Mouse (Mus musculus) layer of hippocampus, postnatal 36 days (tissue): ENCODE measurements around the gene Parp16. TPM values are rescaled to one million over a fixed set of nuclear protein-coding genes. Genes with fewer than 3 reads are reported as not detected.
A peak's percentile ranks its signal among the peaks of the same experiment; 100 is the strongest.

Source experiments
- DNase-seq, 2 experiments: peaks; one replicate each; pipeline ENCODE4 v3.0.0; 2022
- total RNA-seq, 2 experiments: library from RNA; stranded (reverse); gene quantifications; 2 replicates each; pipeline ENCODE4 v1.2.3; 2021

Parp16 gene
- total RNA-seq, result 1 to 10 TPM; 4.6 to 4.9 TPM

DNA sequence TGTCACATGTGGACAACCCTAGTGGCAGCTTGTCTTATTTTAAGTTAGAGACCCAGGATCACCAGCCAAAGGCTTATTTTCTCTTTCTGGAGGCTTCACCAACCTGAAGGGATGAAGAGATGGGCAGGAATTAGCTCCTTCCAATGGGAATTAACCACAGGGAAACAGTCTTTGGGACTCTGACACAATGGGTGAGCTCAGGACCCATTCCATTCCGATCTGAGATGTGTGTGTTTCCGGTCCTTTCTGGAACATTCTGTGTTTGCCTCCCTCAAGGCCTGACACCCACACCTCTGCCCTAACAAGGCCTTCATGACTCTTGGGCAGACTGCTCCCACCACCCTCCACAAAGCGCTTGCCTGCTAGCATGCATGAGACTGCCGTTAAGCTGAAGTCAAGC is at the start of gene Parp16:
Gene Parp16, plus strand, starts transcription at position 301 of the 400 bp plus-strand sequence.
- DNase-seq, result no peak

GRCm38 (mm10) chr9:65146001-65146400 is 49.2 kb upstream of the Parp16 start:
- DNase-seq, result no peak

- no peak for DNase-seq
Observed at GRCm38 (mm10) chr9:65148507-65148906, 46.6 kb upstream of the Parp16 start.

GRCm38 (mm10) chr9:65152711-65153330 is 42.3 kb upstream of the Parp16 start:
- peak in 1 of 2 experiments; percentile 26 for DNase-seq

DNA sequence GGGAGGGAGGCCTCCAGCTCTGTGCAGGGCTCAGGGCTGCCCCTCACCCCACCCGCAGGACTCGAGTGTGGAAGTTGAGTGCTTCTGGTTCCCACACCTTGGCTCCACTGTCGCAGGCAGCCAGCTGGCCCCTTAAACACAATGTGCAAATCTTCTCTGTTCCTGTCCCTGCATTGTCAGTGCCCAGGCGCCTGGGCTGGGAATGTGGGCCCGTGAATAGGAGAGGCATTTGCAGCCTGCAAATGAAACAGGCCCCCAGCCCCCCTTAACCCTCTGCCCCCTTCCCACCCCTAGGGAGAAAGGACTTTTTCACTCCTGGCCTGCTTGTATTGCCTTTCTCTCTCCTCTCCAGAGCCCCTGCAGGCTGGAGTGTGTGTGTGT is 41.8 kb upstream of the Parp16 start:
- no peak for DNase-seq

GRCm38 (mm10) chr9:65154692-65155455 is 40.3 kb upstream of the Parp16 start:
- DNase-seq, result no peak

- no peak for DNase-seq
Observed at GRCm38 (mm10) chr9:65156604-65157003, 38.5 kb upstream of the Parp16 start.

DNA sequence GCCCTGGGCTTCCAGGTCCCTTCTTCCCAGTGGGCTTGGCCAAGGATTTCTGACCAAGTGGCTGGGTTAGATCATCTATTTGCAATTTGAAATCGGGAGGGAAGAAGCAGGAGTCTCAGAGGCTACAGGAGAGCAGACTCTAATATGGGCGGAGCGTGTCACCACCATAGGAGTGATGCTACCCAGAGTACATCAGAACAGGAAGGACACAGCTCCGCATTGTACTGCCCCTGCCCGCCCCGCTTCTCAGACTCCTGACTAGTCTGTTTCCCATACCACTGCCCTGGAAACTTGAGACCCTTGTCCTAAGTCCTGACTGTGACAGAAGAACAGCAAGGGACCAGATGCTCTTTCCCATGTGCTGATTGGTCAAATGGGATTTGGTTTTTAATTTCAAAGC is 37.5 kb upstream of the Parp16 start:
- DNase-seq, result no peak

DNA sequence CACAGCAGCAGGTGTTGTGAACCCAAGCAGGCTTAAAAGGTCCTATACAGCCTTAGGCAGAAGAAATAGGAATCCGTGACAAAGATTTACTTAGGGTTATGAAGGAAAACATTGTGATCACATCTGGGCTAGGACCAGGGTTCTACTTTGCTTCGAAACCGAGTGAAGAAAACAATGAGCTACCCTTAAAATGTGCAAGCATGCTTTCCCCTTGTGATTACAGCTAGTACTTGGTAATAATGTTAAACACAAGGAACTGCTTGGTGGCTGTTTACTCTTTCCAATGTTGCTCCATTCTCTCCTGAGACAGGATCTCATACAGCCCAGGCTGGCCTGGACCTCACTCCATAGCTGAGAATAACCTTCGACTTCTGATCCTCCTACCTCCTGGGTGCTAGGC is 34.0 kb upstream of the Parp16 start:
- DNase-seq, result no peak

DNA sequence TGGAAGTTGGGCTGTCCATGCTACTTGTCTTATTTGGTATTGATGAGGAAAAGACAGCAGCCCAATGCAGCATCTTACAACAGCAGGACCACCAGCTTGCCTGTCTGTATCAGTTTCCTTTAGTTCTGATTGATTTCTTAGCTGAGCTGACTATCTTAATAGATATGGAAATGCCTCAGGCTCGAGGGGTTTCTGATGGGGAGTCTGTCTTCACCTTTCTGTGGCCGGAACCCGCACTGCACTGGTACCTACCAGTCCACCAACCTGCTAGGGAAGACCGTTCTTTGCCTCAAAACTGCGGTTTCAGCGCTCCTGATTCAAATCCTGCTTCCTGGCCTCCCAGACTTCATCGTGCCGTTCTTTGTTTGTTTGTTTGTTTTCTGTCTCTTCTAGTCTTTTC is 33.3 kb upstream of the Parp16 start:
- no peak for DNase-seq

DNA sequence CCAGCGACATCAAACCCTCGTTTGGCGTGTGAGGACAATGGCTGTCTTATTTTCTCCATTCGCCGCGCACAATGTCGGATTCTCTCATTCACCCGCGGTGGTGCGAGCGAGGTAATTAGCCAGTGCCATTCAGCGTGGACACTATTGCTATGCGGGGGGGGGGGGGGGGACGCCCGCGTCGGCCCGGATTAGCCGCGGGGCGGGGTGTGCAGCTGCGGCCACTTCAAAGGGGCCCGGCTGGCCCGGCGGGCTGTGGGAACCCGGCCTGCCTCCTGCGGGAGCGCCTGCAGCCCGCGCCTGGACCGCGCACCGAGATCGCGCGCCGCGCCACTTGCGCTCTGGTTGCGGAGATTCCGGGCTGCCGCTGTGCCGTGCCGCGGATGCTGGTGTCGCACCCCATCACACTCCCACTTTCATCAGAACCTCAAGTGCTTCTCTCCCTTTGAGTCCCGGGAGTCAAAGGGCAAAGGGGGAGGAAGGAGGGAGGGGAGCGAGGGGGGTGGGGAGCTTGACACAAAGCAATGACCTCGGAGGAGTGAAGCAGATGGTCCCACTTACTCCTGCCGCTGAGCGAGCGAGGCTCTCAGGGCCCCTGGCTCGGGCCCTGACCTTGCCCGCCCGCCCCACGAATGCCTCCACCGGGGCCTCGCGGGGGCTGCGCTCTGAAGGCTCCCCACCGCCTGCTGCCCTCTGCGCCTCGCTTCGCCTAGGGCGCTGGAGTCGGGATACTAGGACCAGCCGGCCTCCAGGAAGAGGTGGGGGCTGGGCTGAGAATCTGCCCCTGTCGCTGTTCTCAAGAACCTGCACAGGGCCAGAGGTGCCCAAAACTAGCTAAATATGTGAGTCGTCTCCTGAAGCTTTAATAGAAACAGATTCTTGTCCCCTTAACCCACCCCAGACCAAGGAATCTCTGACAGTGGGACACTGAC is 32.2 kb upstream of the Parp16 start:
- DNase-seq, result no peak

- DNase-seq, result no peak
Observed at GRCm38 (mm10) chr9:65164870-65165269, 30.3 kb upstream of the Parp16 start.

DNA sequence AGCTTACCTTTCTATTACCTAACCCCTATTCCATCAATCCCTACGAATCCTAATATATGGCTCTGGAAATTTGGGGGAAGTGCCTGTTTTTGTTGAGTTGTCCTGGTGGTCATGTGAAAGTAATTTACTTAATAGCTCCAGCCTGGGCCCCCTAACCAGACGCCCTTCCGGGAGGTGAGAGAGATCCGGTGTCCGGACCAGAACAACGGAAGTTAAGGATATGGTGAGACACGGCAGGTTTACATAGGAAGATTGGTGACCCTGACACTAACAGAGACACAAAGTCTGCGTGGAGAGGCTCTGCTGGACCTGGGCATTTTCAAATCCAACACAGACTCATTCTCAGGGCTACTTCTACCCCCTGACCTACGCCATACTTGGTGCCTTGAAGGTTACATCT is 28.8 kb upstream of the Parp16 start:
- no peak for DNase-seq

DNA sequence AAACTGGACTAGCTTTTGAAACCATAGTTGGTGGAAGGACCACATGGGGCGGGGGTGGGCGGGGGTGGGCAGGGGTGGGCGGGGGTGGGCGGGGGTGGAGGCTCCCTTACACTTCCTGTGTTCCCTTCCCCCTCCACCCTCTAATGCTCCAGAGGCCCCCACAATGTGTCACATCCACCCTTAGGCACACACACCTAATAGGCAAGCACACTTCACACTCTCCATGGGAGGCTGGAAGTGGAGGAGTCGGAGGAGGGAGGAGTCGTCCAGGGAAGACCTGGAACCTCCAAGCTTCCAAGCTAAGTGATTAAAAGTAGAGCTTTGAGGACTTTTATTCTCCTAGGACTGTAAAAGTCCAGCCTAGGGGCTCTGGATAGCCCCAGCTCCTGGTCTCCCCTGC is 26.6 kb upstream of the Parp16 start:
- DNase-seq, result no peak

- no peak for DNase-seq
Observed at GRCm38 (mm10) chr9:65168952-65169351, 26.2 kb upstream of the Parp16 start.

- DNase-seq, result no peak
Observed at GRCm38 (mm10) chr9:65172654-65173053, 22.5 kb upstream of the Parp16 start.

DNA sequence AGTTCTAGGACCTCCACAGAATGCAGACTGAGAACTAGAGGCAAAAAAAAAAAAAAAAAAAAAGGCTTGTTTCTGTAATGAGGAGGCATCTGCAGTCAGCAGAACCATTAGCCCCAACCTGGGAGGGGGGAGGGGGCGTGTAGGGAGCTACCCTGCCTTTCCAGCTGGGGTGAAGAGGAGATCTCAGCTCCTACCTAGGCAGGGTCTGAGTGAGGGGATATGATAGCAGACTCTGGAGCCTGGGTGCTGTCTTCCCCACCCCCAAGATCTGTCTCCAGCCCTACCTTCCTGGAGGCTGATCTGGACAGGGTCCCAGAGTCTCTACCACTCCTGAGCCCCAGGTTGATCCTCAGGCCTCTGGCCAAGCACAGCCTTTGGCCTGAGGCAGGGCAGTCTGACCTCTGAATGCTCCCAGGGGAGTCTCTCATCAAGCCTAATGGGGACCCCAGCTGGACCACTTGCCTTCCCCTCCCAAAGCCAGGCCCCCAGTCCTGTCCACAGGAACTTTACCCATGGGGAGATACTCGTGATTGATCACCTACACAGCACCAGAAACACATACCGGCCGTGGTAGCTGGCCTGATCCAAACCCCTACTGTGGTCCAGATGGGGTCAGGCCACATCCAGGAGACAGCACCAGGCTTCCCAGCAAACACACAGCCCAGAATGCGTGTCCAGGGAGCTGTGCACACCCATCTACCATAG is 19.8 kb upstream of the Parp16 start:
- no peak for DNase-seq

- DNase-seq, result no peak
Observed at GRCm38 (mm10) chr9:65175939-65176871, 18.9 kb upstream of the Parp16 start.

- no peak for DNase-seq
Observed at GRCm38 (mm10) chr9:65177497-65177896, 17.7 kb upstream of the Parp16 start.

GRCm38 (mm10) chr9:65177912-65178311 is 17.2 kb upstream of the Parp16 start:
- no peak for DNase-seq
